Mouse (Mus musculus) CD4-positive naive resting alpha-beta T cell, adult 76 days (primary cell): ENCODE results near the gene Birc2. TPM values are rescaled to one million over a fixed set of nuclear protein-coding genes. Genes with fewer than 3 reads are reported as not detected.

Experiments
- total RNA-seq: library from RNA; stranded (reverse); gene quantifications from one replicate; pipeline ENCODE4 v1.2.4, GENCODE M21; 2023

Gene Birc2
- 135 TPM for total RNA-seq

DNA sequence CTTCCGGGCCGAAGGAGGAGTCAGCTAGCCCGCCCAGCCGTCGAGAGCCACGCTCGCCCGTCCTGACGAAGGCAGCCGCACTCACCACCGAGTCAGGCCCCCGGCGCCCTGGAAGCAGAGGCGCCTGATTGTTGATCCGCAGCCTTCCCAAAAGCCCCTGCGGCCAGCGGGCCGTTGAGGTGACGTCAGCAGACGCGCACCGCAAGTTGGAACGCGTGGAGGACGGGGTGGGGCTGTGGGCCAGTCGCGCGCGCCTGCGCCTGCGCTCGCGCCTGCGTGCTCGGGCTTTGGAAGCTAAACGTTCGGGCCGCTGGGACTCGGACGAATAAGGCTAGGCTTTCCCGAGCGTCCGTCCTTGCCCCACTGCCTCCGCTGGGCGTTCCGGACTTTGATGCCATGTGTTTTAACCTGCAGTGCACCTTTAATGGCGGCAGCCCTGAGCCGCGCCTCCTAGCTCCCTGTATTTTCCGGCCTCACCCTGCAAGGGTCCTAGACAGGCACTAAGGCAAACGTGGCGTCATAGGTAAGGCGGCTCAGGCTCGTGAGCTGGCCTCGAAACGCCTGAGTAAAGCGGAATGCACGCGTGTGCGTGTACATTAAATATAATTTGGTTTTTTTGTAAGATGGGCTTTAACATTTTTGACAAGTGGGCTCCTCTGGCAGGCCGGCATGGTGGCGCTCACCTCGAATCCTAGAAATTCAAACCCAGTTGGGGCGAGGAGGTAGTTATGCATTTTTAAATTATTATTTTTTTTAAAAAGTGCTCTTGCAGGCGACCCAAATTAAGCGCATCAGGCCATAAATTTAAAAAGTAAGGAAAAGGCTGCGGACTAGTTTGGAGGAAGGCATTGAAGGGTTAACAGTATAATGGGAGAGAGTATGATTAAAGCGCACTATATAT lies at the start of gene Birc2:
Gene Birc2, minus strand, starts transcription at position 160 of the 901 bp plus-strand sequence.

GRCm38 (mm10) chr9:7872775-7873439 lies 36.0 kb upstream of the Birc2 start, which contains the start of gene Birc3:
Birc3 (minus strand) TSS chr9:7873186.

Other genes with a start within 250 kb of the Birc2 start
- not detected for gene Mmp20, start 208.8 kb downstream of the Birc2 start, total RNA-seq
- not detected for gene Mmp7, start 145.0 kb downstream of the Birc2 start, total RNA-seq
- 113 TPM for gene Tmem123, start 73.0 kb downstream of the Birc2 start, total RNA-seq
- 434 TPM for gene Birc3, start 36.1 kb upstream of the Birc2 start, total RNA-seq
- gene Yap1, start 167.5 kb upstream of the Birc2 start, total RNA-seq, result 0.18 TPM
- gene Cfap300, start 205.8 kb upstream of the Birc2 start, total RNA-seq, result not detected